Mouse (Mus musculus) R1 (cell line): Measurements from ENCODE around the gene Fam117a.

Experiments used
- DNase-seq: peaks from one replicate; pipeline ENCODE4 v3.0.0-alpha.2; 2018; ENCODE audit warnings: low read depth, low spot score

The Fam117a gene

DNA sequence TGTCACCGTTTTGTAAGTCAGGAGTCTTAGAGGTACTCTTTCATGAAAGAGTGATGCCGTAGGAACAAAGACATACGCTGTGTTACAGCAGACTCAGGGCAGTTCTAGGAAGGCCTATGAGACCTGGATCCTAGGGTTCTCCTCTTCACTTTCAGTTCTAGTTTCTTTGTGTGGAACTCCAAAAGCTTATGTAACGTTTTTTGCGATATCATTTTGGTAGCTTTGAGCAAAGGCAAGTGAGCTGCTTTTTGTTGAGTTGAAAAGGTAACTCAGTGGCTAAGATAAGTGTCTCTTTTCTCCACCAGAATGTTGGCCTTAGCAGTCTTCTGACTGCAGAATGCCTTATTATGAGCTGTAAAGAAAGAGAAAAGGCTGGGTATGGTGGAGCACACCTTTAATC, 80.5 kb downstream of the Fam117a start:
- DNase-seq = no peak

DNA sequence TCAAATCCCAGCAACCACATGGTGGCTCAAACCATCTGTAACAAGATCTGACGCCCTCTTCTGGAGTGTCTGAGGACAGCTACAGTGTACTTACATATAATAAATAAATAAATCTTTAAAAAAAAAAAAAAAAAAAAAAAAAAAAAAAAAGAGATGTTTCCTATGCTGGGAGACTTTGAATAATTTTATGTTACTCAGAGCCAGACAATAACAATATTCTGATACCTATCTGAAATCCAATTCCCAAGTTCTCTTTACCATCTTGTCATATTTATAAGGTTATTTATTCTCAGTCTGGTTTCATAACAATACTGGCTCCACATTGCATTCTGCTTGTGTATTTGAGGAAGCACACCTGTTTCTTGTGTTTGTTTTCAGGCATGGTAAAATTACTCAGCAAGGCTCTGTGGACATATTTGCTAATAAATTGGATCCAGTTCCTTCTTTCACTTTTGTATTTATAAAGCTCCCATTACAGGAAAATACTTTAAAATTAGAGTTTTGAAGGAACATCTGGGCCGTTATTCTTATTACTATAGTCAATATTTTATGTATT, 84.1 kb downstream of the Fam117a start:
- no peak for DNase-seq

DNA sequence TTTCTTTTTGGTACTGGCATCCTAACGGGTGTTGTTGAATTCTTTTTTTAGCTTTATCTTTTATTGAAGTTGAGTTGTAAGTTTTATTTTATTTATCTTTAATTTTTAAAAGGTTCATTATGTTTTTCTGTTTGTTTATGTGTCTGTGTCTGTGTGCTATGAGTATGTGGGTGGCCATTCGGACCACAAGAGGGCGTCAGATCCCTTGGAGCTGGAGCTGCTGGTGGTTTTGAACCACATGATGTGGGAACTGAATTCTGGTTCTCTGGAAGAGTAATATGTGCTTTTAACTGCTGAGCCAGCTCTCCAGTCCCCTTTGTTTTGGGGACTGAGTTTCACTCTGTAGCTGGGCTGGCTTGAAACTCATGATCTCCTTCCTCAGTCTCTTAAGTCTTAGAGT, 86.7 kb downstream of the Fam117a start:
- peak; percentile 71 for DNase-seq

GRCm38 (mm10) chr11:95431344-95431743, 94.5 kb downstream of the Fam117a start:
- DNase-seq = no peak
